Mouse (Mus musculus) liver, adult 2 months (tissue): ENCODE measurements around the gene Csrp1. TPM values are rescaled to one million over a fixed set of nuclear protein-coding genes. Genes with fewer than 3 reads are reported as not detected.
A peak's percentile ranks its signal among the peaks of the same experiment; 100 is the strongest.

Experiments
- DNase-seq: peaks from one replicate; pipeline ENCODE4 v3.0.0-alpha.2; 2011; ENCODE audit warnings: low read depth, low spot score; ENCODE audit errors: extremely low read depth
- H3K27ac ChIP-seq: fragments of 200-500 bp; replicated peaks from 2 replicates; pipeline ENCODE4 v1.5.1; 2012; ENCODE audit warnings: low read depth, mild to moderate bottlenecking, control low read depth, inconsistent platforms, low read length; ENCODE audit not compliant: insufficient read depth
- H3K27me3 ChIP-seq: fragments of 200-500 bp; 2 replicates; pipeline ENCODE4 v1.6.1; 2012; ENCODE audit warnings: mild to moderate bottlenecking, moderate library complexity, low read length, inconsistent platforms; ENCODE audit not compliant: control insufficient read depth, insufficient read depth
- H3K36me3 ChIP-seq: fragments of 200-500 bp; 2 replicates; pipeline ENCODE4 v1.6.1; 2012; ENCODE audit warnings: low read length, inconsistent platforms; ENCODE audit not compliant: control insufficient read depth, insufficient read depth
- H3K4me1 ChIP-seq: fragments of 200-500 bp; 2 replicates; pipeline ENCODE4 v1.6.1; 2011; ENCODE audit warnings: low read length; ENCODE audit not compliant: control insufficient read depth, insufficient read depth
- H3K4me3 ChIP-seq: fragments of 200-500 bp; 2 replicates; pipeline ENCODE4 v1.5.1; 2011; ENCODE audit warnings: low read depth, mild to moderate bottlenecking, control low read depth, low read length, moderate library complexity; ENCODE audit not compliant: insufficient read depth
- H3K79me2 ChIP-seq: fragments of 200-500 bp; 2 replicates; pipeline ENCODE4 v1.6.1; 2012; ENCODE audit warnings: inconsistent platforms, mild to moderate bottlenecking, low read length, moderate library complexity; ENCODE audit not compliant: control insufficient read depth, insufficient read depth
- H3K9ac ChIP-seq: fragments of 200-500 bp; 2 replicates; pipeline ENCODE4 v1.6.1; 2012; ENCODE audit warnings: low read depth, mild to moderate bottlenecking, control low read depth, inconsistent platforms, low read length
- CTCF ChIP-seq: fragments of 200-500 bp; IDR thresholded peaks from 2 replicates; pipeline ENCODE4 v1.5.1; 2011; ENCODE audit warnings: low read depth, low read length, control low read depth
- POLR2A ChIP-seq: fragments of 200-500 bp; IDR thresholded peaks from 2 replicates; pipeline ENCODE4 v1.6.1; 2011; ENCODE audit warnings: low read length, control low read depth; ENCODE audit not compliant: insufficient read depth; ENCODE audit errors: extremely low read depth
- WGBS: fragments of 180-500 bp; shearing (Covaris S2); methylation state at CpG from one replicate; pipeline ENCODE4 v1.1.7; 2018; 5-methylcytosine and 5-hydroxymethylcytosine counted together
- polyA plus RNA-seq: library from polyadenylated mRNA; depleted of rRNA; stranded (reverse); fragments of >200 nt; gene quantifications from 2 replicates; pipeline ENCODE4 v1.2.3, GENCODE M21; 2012; rRNA removed
- total RNA-seq: library from RNA; depleted of rRNA; stranded (reverse); fragments of >200 nt; gene quantifications from 2 replicates; pipeline ENCODE4 v1.2.3, GENCODE M21; 2014; rRNA removed

Gene Csrp1
- total RNA-seq: 11.9 and 12.2 TPM in 2 replicates
- polyA plus RNA-seq: 12.1 and 13.7 TPM in 2 replicates

- Histone ChIP-seq H3K4me1 (no peaks in the 10 kb centered on the region), H3K9ac (no peak within 1 kb of the TSS), H3K27ac (no peak within 1 kb of the TSS), H3K79me2 (no peaks in the 10 kb centered on the region), H3K4me3 (no peak within 1 kb of the TSS), H3K36me3 (no peaks in the 10 kb centered on the region), H3K27me3 (no peaks in the 10 kb centered on the region)
- no peak for DNase-seq
- TF ChIP-seq POLR2A (no peak), CTCF (no peak)
- 71% methylated on average over 6 of the region's 6 CpGs for WGBS
Measured at GRCm38 (mm10) chr1:135719983-135720382, at the start of gene Csrp1. Gene Csrp1, plus strand, starts transcription at chr1:135720061.

DNA sequence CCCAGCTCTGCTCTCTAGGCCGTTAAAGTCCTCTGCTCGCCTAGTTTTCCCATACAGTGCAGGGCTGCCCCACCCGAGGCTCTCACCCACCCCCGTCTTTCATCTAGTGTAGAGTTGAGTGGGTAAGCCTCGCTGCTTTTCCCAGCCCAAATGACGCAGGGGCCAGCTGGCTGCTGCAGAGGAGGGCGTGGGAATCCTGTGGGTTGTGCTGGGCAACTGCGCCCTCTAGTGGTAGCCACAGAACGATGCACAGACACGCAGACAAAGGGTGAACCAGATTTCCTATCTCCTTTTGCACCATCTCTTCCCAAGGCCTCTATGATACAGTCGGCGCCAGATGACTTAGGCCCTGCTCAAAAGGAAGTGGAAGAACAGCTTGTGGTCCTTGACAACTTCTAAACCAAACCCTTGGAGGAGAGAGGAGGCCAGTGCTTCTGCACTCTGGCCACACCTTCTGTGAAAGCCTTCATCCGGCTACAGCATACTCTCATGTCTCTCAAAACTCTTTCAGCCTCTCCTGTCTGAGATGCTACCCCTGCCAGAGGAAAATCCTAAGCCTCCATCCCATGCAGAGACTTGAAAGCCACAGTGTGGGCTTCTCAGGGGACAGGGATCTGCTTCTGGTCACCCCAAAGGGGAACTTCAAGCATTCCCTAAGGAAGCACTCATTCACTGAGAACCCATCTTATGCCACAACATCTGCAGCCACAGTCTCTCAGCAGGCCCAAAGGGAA, 49.3 kb upstream of the Csrp1 start:
- Histone ChIP-seq H3K9ac (no peak overlapping the region), H3K36me3 (no peaks in the 10 kb centered on the region), H3K27ac (0 out of 2 replicates have a peak overlapping the region, but pooled peaks have one; percentile 20), H3K79me2 (no peaks in the 10 kb centered on the region; the same call in 1 of the 2 replicates), H3K27me3 (no peaks in the 10 kb centered on the region), H3K4me3 (no peak overlapping the region), H3K4me1 (no peaks in the 10 kb centered on the region)
- peak; percentile 36 for DNase-seq
- TF ChIP-seq CTCF (peak; percentile 99), POLR2A (no peak)
- 12% methylated on average over 13 of the region's 13 CpGs for WGBS

DNA sequence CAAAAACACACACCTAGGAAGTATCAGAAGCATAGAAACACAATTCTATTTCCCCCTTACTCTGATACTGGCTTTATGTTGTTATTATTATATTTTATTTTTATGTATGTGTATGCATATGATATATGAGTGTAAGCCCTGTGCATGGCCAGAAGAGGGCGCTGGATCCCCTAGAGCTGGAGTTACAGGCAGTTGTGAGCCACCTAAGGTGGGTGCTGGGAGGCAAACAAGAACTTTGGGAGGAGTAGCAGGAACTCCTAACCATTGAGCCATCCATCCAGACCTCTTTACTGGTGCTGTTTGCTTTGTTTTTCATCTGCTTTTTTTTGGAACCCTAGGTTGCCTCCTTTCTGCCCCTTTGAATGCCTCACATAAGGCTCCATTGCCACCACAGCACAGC, 48.5 kb upstream of the Csrp1 start:
- TF ChIP-seq POLR2A: no peak
- TF ChIP-seq CTCF: peak; percentile 32
- Histone ChIP-seq H3K36me3 (no peaks in the 10 kb centered on the region), H3K4me1 (no peaks in the 10 kb centered on the region), H3K79me2 (no peaks in the 10 kb centered on the region; the same call in 1 of the 2 replicates), H3K4me3 (no peak overlapping the region), H3K27me3 (no peaks in the 10 kb centered on the region), H3K9ac (no peak overlapping the region), H3K27ac (0 out of 2 replicates have a peak overlapping the region, but pooled peaks have one; percentile 1)
- WGBS: 11% methylated on average over 1 of the region's 1 CpGs
- DNase-seq: no peak

- DNase-seq: no peak
- 66% methylated on average over 8 of the region's 8 CpGs for WGBS
- Histone ChIP-seq H3K27me3 (no peaks in the 10 kb centered on the region), H3K36me3 (no peaks in the 10 kb centered on the region), H3K79me2 (no peaks in the 10 kb centered on the region; the same call in 1 of the 2 replicates), H3K27ac (peak overlapping the region; percentile 40; the same call in 1 of the 2 replicates), H3K4me3 (no peak overlapping the region), H3K4me1 (no peaks in the 10 kb centered on the region), H3K9ac (no peak overlapping the region)
- TF ChIP-seq POLR2A: no peak
- TF ChIP-seq CTCF: no peak
Measured at GRCm38 (mm10) chr1:135671956-135672355, 47.9 kb upstream of the Csrp1 start.

- Histone ChIP-seq H3K27ac (peak overlapping the region; percentile 40), H3K79me2 (no peaks in the 10 kb centered on the region), H3K9ac (no peak overlapping the region), H3K27me3 (no peaks in the 10 kb centered on the region), H3K4me1 (no peaks in the 10 kb centered on the region), H3K4me3 (no peak overlapping the region), H3K36me3 (no peaks in the 10 kb centered on the region)
- 68% methylated on average over 4 of the region's 4 CpGs for whole genome bisulfite sequencing
- DNase-seq: no peak
- TF ChIP-seq CTCF (no peak), POLR2A (no peak)
Measured at GRCm38 (mm10) chr1:135672374-135672773, 47.5 kb upstream of the Csrp1 start.

GRCm38 (mm10) chr1:135673423-135673822, 46.4 kb upstream of the Csrp1 start:
- H3K9ac ChIP-seq: no peak overlapping the region
- peak overlapping the region; percentile 65 for H3K27ac ChIP-seq
- H3K36me3 ChIP-seq: no peaks in the 10 kb centered on the region
- H3K4me3 ChIP-seq: no peak overlapping the region
- H3K27me3 ChIP-seq: no peaks in the 10 kb centered on the region
- WGBS: 63% methylated on average over 14 of the region's 14 CpGs
- no peak for TF ChIP-seq CTCF
- TF ChIP-seq POLR2A: no peak
- no peak for DNase-seq
- no peaks in the 10 kb centered on the region for H3K4me1 ChIP-seq
- H3K79me2 ChIP-seq: no peaks in the 10 kb centered on the region
